In the genomic region with DNA sequence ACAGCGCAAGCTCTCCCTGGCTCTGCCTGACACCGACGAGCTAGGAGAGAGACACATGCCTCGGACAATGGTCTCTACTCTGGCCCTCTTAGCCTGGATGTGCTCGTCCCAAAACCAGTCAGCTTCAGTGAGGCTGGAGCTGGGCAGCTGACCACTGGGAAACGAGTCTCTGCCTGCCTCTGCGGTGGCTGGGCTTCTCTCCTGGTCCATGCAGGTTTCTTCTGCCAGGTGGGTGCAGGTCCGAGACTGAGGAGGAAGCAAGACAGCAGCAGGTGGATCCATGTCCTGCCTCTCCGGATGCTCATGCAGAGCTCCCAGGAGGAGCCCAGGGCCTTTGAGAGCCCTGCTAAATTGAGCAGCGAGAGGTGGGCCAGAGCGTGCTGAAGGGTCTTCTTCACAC, we compare ENCODE assay signal across 12 mouse cellular contexts.
"Had no signal": no experiment of that assay in that cellular context is flagged by ENCODE, and none has a peak within 500 bp of the region (broad histone marks: within the 10 kb centered on the region; RNA-seq: fewer than 3 reads in every experiment).

No protein-coding gene starts in this region.

- DNase-seq: kidney, adult 2 months; liver; liver, embryonic 13.5 days; liver, postnatal 0 days; midbrain, embryonic 14.5 days; retina, postnatal 1 day; right cerebral cortex, postnatal 4 days; spleen, adult 18-20 months; thymus, postnatal 14 days had no signal

- H3K4me2 ChIP-seq: kidney, embryonic 15.5 days; liver, embryonic 13.5 days had no signal

- H3K27ac ChIP-seq: left cerebral cortex, adult 2 months; liver, embryonic 13.5 days; lung, embryonic 15.5 days had no signal

- H3K9ac ChIP-seq: kidney, embryonic 15.5 days; liver, embryonic 13.5 days; liver, postnatal 0 days; lung, embryonic 15.5 days had no signal

- H3K4me3 ChIP-seq: kidney, embryonic 15.5 days; left cerebral cortex, adult 2 months; liver, embryonic 13.5 days; lung, embryonic 15.5 days had no signal

- H3K36me3 ChIP-seq: kidney, embryonic 15.5 days; liver, embryonic 13.5 days; lung, embryonic 15.5 days had no signal

- H3K27me3 ChIP-seq: kidney, embryonic 15.5 days; liver, embryonic 13.5 days; lung, embryonic 15.5 days had no signal

- ATAC-seq: liver, postnatal 0 days had no signal

- H3K9me3 ChIP-seq: kidney, embryonic 15.5 days; liver, embryonic 13.5 days; lung, embryonic 15.5 days had no signal
